Mouse (Mus musculus): Measurements from ENCODE around the gene Trim72. TPM values are rescaled to one million over a fixed set of nuclear protein-coding genes. Genes with fewer than 3 reads are reported as not detected.
"Not testable (repeated sequence)": the region's sequence is repeated elsewhere in the genome, so short reads cannot be mapped to it uniquely, and the experiment has no call there.

Gene Trim72
- total RNA-seq, 4 experiments from 2014 or later, result 292 to 380 (median 338) TPM

DNA sequence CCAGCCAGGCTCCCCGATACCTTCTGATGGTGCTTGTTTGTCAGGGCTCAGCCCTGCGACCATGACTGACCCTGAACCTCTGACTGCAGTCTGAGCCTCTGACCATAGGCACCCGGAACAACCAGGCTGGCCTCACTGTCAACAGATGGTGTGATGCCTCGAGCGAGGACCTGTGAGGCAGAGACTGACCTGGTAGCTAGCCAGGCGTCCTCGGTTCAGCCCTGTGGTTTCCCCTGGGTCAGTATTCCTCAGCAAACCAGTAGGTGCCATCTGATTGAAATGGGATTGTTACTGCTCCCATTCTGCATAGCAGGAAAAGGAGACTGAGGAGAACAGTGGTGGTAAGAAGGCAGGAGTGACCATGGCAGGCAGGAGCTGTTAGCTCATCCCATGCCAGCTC lies 2.4 kb downstream of the Trim72 start:
- no peak for DNase-seq (ENCODE audit: low spot score)

GRCm38 (mm10) chr7:128009715-128010340 lies 6.1 kb downstream of the Trim72 start:
- DNase-seq (ENCODE audit: low spot score), result no peak

GRCm38 (mm10) chr7:128012136-128012780 lies 8.5 kb downstream of the Trim72 start:
- DNase-seq (ENCODE audit: low spot score), result no peak

- DNase-seq (ENCODE audit: low spot score), result no peak
These were observed 9.4 kb downstream of the Trim72 start for GRCm38 (mm10) chr7:128013116-128013515.

DNA sequence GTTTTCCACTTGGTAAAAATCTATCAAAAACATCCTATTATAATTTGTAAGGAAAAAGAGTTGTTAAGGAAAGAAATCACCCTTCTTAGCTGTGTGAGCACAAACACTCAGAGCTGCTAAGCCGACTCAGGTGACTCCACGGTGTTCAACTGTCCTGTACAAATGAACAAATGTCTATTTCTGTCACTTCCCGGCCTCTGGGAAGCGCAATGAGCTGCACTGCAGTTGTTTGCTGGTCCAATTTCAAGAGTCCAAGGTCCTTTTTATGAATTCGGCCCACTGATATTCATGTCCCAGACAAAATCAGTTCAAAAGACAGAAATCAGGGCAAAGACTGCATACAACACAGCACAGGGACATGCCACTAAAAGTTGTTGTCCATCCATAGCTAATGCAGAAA lies 12.4 kb downstream of the Trim72 start:
- DNase-seq (ENCODE audit: low spot score), result not testable (repeated sequence)

DNA sequence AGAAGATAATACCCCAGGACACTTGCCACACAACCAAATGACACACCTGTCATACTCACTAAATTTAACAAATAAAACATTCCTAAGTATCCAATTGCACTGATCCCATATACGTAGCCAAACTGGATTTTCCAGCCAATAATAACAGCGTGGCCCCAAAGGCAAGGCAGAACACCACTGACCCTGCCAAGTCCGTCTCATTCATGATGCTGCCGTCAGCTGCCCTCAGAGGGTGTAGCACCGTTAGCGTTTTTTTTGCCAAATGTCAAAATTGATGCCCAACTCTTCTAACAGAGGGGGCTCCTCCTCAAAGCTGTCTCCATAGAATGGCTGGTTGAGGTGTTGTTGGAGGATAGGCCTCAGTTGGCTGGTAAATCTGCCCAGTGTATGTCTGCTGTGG lies 12.9 kb downstream of the Trim72 start:
- no peak for DNase-seq (ENCODE audit: low spot score)

DNA sequence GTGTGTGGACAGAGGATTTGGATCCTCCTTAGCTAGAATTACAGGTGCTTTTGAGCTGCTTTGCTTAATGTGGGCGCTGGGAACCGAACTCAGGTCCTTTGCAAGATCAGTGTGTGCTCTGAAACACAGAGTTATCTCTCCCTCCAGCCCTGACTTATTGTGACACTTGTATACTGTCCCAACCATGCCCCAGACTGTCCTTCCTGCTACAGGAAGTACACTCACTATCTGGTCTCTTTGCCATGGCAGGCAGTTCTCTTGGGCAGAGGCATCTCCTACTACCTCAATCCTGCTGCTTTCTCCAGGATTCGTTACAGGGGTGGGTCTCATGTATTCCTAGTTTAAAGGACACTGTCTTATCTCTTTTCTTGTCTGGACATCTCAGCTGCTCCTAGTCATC lies 14.5 kb downstream of the Trim72 start:
- DNase-seq (ENCODE audit: low spot score), result no peak

DNA sequence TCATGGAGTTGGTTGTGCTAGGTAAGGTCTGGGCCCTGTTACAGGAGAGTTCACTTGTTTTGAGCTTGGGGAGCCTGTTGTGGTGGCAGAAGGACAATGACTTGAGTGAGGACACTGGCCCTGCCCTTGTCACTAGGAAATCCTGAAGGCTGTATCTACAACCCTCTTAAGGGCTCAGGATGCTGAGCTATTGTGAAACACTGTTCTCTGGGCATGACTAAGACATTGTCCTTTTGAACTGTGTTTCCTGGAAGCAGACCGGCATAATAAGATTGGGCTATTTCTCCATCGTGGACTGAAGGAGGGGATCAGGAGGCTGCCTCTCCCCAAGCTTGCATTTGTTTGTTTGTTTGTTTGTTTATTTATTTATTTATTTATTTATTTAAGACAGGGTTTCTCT lies 15.4 kb downstream of the Trim72 start:
- no peak for DNase-seq (ENCODE audit: low spot score)

GRCm38 (mm10) chr7:128022974-128023373 lies 19.2 kb downstream of the Trim72 start:
- DNase-seq (ENCODE audit: low spot score), result no peak

GRCm38 (mm10) chr7:128023565-128023964 lies 19.8 kb downstream of the Trim72 start:
- DNase-seq (ENCODE audit: low spot score), result no peak

- no peak for DNase-seq (ENCODE audit: low spot score)
These were observed 20.6 kb downstream of the Trim72 start for GRCm38 (mm10) chr7:128024364-128024763.

GRCm38 (mm10) chr7:128024932-128025331 lies 21.2 kb downstream of the Trim72 start:
- no peak for DNase-seq (ENCODE audit: low spot score)

DNA sequence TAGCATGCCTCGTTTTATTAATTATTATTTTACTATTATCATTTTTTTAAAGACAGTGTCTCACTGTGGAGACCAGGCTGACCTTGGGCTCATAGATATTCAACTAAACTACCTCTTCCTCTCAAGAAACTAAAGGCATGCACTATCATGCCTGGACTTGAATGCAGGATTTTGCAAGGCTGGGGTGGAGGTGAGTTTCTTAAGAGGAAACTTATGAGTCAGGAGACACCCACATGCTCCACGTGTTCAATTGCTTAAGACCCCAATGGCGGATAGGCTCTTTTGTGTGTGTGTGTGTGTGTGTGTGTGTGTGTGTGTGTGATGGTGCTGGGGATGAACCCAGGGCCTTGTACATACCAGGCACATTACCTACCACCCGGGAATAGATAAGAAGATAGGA lies 21.6 kb downstream of the Trim72 start:
- no peak for DNase-seq (ENCODE audit: low spot score)

DNA sequence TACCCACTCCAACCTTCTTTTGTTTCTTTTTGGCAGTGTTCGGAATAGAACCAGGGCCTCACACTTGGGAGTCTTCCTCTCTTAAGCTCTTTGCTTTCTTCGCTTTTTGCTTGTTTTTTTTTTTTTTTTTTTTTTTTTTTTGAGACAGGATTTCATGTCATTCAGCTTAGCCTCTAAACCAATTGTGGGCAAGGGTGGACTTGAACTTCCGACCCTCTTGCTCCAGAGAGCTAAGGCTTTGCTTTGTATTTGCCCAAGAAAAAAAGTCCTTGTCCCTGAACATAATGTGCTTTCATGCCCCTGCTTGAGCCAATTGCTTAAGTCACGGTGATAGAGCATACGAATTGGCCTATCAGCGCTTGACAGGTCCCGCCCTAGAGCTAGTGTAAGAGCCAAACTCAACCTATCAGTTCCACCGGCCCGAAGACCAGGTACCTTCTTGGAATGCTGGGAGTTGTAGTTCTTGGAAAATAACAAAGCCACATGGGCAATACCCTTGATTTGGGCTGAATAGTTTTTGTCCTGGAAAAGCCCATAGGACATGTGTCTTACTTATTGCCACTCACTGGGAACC lies 27.7 kb downstream of the Trim72 start:
- DNase-seq (ENCODE audit: low spot score), result no peak

DNA sequence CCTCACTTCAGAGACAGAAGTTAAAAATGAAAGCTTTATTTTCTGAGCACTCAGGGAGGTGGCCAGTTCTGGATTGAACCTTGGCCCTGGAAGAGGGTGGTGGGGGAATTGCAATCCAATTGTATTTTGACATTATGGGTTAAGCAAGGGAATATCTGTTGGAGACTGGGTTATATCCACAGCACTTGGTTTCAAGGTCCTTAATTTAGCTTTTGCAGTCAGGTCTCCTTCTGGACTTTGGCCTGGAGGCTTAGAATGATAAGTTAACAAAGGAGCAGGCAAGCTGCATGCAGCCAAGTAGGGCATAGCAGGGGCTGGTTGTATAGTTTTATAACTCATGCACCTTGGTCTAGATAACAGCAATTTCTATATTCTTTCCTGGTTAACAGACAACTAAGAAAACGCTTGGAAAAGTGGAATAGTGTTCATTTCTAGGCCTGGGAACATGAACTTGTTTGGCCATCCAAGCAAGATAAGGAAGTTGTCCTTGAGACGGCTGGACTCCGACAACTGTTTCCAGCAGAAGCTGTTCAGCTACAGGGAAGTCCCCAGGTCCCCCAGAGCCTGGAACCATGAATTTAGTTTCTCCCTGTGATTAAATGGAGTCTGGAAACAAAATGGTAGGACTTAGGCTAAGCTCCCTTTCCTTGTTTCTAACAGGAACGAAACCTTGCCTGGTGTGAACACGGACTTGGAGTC lies 28.7 kb downstream of the Trim72 start:
- no peak for DNase-seq (ENCODE audit: low spot score)

DNA sequence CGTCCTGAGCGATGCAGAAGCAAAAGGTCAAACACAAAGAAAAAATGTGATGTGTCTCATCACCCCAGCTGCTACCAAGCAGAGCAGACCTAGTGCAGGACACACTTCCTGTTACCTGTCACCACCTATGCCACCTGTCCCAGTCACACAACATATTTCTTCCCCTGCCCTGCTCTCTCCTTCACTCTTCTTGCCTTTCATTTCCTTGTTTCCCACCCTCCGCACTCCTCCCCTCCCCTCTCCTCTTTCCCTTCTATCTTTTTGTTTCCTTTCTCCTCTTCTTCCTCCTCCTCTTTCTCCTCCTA lies 29.2 kb downstream of the Trim72 start:
- DNase-seq (ENCODE audit: low spot score), result no peak

DNA sequence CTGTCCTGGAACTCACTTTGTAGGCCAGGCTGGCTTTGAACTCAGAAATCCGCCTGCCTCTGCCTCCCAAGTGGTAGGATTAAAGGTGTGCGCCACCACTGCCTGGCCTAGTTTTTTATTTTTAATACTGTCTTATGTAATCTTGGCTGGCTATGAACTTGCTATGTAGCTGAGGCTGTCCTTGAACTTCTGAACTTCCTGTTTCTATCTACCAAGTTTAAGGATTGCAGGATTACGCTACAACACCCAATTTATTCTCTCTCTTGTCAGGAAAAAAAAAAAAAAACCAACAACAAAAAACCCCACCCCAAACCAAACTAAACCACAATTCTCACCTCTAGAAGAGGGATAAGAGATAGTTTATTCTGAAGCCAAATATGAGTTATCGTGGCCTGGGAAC lies 29.9 kb downstream of the Trim72 start:
- no peak for DNase-seq (ENCODE audit: low spot score)

DNA sequence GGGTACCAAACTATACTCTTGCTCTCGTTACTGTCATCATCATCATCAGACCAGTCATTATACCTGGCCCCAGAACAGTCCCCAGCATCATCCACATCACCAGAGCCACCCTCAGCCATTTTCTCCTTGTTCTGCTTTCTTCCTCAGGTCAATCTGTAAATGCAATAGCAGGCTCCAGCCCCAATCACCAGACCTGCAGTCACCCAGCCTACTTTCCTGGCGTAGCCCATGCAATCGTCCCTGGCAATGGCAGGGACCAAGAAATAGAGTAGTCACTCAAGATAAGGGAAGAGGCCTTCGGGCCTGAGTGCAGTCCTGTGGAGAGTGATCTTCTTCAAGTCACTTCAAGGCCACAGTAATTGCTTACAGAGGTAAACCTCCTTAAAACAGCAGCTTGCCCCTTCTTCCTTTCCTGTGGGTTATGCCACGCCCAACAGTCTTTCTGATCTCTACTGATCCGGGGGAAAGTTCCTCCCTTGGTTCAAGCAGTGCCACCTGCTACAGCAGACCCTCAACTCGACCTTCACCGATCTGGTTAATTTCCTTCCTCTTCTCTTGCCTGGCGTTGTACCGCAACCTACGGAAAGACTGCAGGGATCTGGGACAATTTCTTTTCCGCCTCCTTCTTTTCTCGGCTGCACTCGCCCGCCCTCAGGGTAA lies 38.5 kb downstream of the Trim72 start:
- DNase-seq (ENCODE audit: low spot score), result not testable (repeated sequence)

DNA sequence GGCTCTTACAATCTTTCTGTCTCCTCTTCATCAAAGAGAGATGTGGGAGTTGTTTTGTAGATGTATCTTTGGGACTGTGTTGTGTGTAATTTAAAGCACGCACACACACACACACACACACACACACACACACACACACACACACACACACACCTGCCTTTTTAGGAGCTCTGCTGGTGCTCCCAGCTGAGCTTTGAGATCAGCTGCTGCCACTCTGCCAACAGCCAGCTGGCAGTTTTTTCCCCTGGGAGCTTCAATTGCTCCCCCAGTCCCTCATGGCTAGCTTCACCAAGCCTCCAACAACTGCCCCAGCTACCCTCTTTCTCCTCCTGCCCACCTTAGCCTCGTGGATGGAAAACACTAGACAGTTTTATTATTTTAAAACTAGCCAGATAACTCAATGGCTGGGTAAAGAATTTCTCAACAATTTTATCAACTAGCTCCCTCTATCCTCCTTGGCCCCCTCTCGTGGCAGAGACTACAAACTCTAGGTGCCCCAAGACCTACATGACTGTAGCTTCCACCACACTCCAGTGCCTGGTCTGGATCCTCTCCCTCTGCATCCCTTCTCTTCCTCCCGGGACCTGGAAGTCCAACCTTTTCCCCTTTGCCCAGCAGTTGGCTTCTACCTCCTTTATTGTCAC lies 40.5 kb downstream of the Trim72 start:
- no peak for DNase-seq (ENCODE audit: low spot score)

DNA sequence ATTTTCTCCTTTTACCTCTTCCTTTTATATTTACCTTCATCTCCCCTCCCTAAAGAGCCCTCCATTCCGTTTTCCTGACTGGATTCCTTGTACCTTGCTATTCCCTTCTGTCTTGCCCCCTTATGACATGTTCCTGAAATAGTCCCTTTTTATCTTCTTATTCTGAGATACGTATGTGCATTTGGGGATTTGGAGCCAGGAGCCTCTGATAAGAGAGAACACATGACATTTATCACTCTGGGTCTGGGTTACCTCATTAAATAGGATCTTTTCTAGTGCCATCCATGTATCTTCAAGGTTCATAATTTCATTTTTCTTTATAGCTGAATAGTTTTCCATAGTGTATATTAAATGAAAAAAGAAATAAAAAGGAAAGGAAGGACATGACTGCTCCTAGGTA lies 41.9 kb downstream of the Trim72 start:
- no peak for DNase-seq (ENCODE audit: low spot score)

DNA sequence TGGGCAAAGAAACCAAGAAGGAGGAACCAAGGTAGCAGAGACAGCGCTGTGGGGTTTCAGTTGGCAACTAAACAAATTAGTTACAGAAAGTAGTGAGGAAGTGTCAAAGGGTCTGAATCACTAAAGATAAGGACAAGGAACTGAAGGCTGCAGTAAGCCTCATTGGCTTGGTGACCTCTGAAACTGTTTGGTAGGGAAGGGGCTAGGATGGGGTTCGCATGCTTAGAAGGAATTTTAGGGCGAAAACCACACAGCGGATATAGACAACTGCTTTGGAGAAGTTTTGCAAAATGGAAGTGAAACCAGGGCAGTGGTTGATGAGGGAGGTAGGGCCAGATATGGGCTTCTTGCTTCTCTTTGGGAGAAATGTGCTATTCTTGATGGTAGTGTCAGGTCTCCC lies 45.1 kb downstream of the Trim72 start:
- no peak for DNase-seq (ENCODE audit: low spot score)

- no peak for DNase-seq (ENCODE audit: low spot score)
These were observed 45.5 kb downstream of the Trim72 start for GRCm38 (mm10) chr7:128049254-128049653.

All from heart, adult 8-10 months (tissue).